ENCODE assay signal across 15 mouse cellular contexts in genomic region chr10:14101966-14102365, GRCm38 (mm10).
DNase-seq lines count a peak whose midpoint lies in the region; ATAC-seq lines count a peak whose summit lies in the region.
"Had no signal": no experiment of that assay in that cellular context is flagged by ENCODE, and none has a peak within 500 bp of the region (broad histone marks: within the 10 kb centered on the region; RNA-seq: fewer than 3 reads in every experiment).

No protein-coding gene starts in this region.

- DNase-seq in frontal cortex, postnatal 10 days (ENCODE audit: low spot score in 2 of 2) = no peak
- DNase-seq in lung, postnatal 14 days = peak; percentile 34
- DNase-seq in lung, adult 18-20 months = no peak
- DNase-seq in heart, adult 8-10 months (ENCODE audit: low spot score) = no peak
- DNase-seq in cerebellum, adult 9-11 months = no peak
- DNase-seq: adrenal gland, postnatal 25 days; cerebellum, adult 11 months; cerebellum, postnatal 10 days; forebrain, postnatal 0 days; heart, adult 2 months; kidney, adult 18-20 months; left cerebral cortex, postnatal 4 days had no signal

- ATAC-seq in frontal cortex, adult (ENCODE audit: low TSS enrichment) = peak; percentile 32
- ATAC-seq in megakaryocyte, adult 5-6 weeks (ENCODE audit: poor library complexity, severe bottlenecking) = peak; percentile 87
- ATAC-seq: forebrain, postnatal 0 days; inflammation-experienced regulatory T-cells, adult 6 months had no signal
